Mouse (Mus musculus): ENCODE results near the gene Prpf6. TPM values are rescaled to one million over a fixed set of nuclear protein-coding genes. Genes with fewer than 3 reads are reported as not detected.

Gene Prpf6
- total RNA-seq, 1 experiment, result 67.8 TPM

GRCm38 (mm10) chr2:181586124-181586523 is 5.5 kb upstream of the Prpf6 start:
- DNase-seq (ENCODE audit: low read depth, low spot score), result no peak
- Histone ChIP-seq H3K27ac (ENCODE audit: insufficient read depth, low read depth, low read length, poor library complexity, severe bottlenecking) (no peak overlapping the region), H3K4me1 (ENCODE audit: control insufficient read depth in 2 of 2, insufficient read depth in 2 of 2, low read length in 2 of 2, poor library complexity in 1 of 2) (no peaks in the 10 kb centered on the region), H3K9me3 (ENCODE audit: control insufficient read depth, insufficient read depth, low read depth, low read length) (no peaks in the 10 kb centered on the region), H3K9ac (ENCODE audit: insufficient read depth, low read depth, low read length, poor library complexity, severe bottlenecking) (no peak overlapping the region), H3K4me3 (ENCODE audit: insufficient read depth in 1 of 2, low read depth in 1 of 2, low read length in 2 of 2, poor library complexity in 1 of 2, severe bottlenecking in 1 of 2) (no peak overlapping the region), H3K36me3 (ENCODE audit: control insufficient read depth, insufficient read depth, low read length, poor library complexity, severe bottlenecking) (peaks cover 47% of the 10 kb centered on the region)
- in situ Hi-C loops (cut with MboI; ENCODE audit: low sequenced_read_pairs in 2 of 2, unreplicated experiment in 2 of 2), result no loop called here
- no peak for TF ChIP-seq ZC3H11A (IDR thresholded peaks at IDR 0.05; ENCODE audit: borderline replicate concordance, low read depth, low read length)

GRCm38 (mm10) chr2:181587796-181588195 is 3.9 kb upstream of the Prpf6 start:
- no peak for DNase-seq (ENCODE audit: low read depth, low spot score)

GRCm38 (mm10) chr2:181588229-181588780 is 3.4 kb upstream of the Prpf6 start:
- in situ Hi-C loops (cut with MboI; ENCODE audit: low sequenced_read_pairs in 2 of 2, unreplicated experiment in 2 of 2), result no loop called here
- Histone ChIP-seq H3K9ac (ENCODE audit: insufficient read depth, low read depth, low read length, poor library complexity, severe bottlenecking) (no peak overlapping the region), H3K9me3 (ENCODE audit: control insufficient read depth, insufficient read depth, low read depth, low read length) (no peaks in the 10 kb centered on the region), H3K4me3 (ENCODE audit: insufficient read depth in 1 of 2, low read depth in 1 of 2, low read length in 2 of 2, poor library complexity in 1 of 2, severe bottlenecking in 1 of 2) (no peak overlapping the region), H3K4me1 (ENCODE audit: control insufficient read depth in 2 of 2, insufficient read depth in 2 of 2, low read length in 2 of 2, poor library complexity in 1 of 2) (peaks cover 4 to 5% of the 10 kb centered on the region in 2 experiments; a peak in 1 of 4 replicates), H3K36me3 (ENCODE audit: control insufficient read depth, insufficient read depth, low read length, poor library complexity, severe bottlenecking) (peaks cover 47% of the 10 kb centered on the region), H3K27ac (ENCODE audit: insufficient read depth, low read depth, low read length, poor library complexity, severe bottlenecking) (no peak overlapping the region)
- TF ChIP-seq CHD2 (IDR thresholded peaks at IDR 0.05; ENCODE audit: low read depth, low read length) (no peak), HCFC1 (IDR thresholded peaks at IDR 0.05; ENCODE audit: borderline replicate concordance, insufficient read depth, low read length) (no peak), ZC3H11A (IDR thresholded peaks at IDR 0.05; ENCODE audit: borderline replicate concordance, low read depth, low read length) (no peak), ZNF384 (IDR thresholded peaks at IDR 0.05; ENCODE audit: low read depth, low read length) (no peak), MAFK (IDR thresholded peaks at IDR 0.05; ENCODE audit: insufficient read depth, low read depth, low read length) (no peak)
- DNase-seq (ENCODE audit: low read depth, low spot score), result no peak

More at GRCm38 (mm10) chr2:181587796-181588195, 3.9 kb upstream of the Prpf6 start:
- H3K9ac ChIP-seq (ENCODE audit: insufficient read depth, low read depth, low read length, poor library complexity, severe bottlenecking), result no peak overlapping the region
- H3K4me3 ChIP-seq (ENCODE audit: insufficient read depth in 1 of 2, low read depth in 1 of 2, low read length in 2 of 2, poor library complexity in 1 of 2, severe bottlenecking in 1 of 2), result no peak overlapping the region
- H3K27ac ChIP-seq (ENCODE audit: insufficient read depth, low read depth, low read length, poor library complexity, severe bottlenecking), result no peak overlapping the region
- no peaks in the 10 kb centered on the region for H3K9me3 ChIP-seq (ENCODE audit: control insufficient read depth, insufficient read depth, low read depth, low read length)
- H3K36me3 ChIP-seq (ENCODE audit: control insufficient read depth, insufficient read depth, low read length, poor library complexity, severe bottlenecking), result peaks cover 47% of the 10 kb centered on the region
- in situ Hi-C loops (cut with MboI; ENCODE audit: low sequenced_read_pairs in 2 of 2, unreplicated experiment in 2 of 2), result no loop called here
- no peak for TF ChIP-seq HCFC1 (IDR thresholded peaks at IDR 0.05; ENCODE audit: borderline replicate concordance, insufficient read depth, low read length)
- TF ChIP-seq ZNF384 (IDR thresholded peaks at IDR 0.05; ENCODE audit: low read depth, low read length), result no peak
- TF ChIP-seq MAFK (IDR thresholded peaks at IDR 0.05; ENCODE audit: insufficient read depth, low read depth, low read length), result no peak
- no peak for TF ChIP-seq ZC3H11A (IDR thresholded peaks at IDR 0.05; ENCODE audit: borderline replicate concordance, low read depth, low read length)
- TF ChIP-seq CHD2 (IDR thresholded peaks at IDR 0.05; ENCODE audit: low read depth, low read length), result no peak
- peaks cover 4 to 5% of the 10 kb centered on the region in 2 experiments; a peak in 1 of 4 replicates for H3K4me1 ChIP-seq (ENCODE audit: control insufficient read depth in 2 of 2, insufficient read depth in 2 of 2, low read length in 2 of 2, poor library complexity in 1 of 2)

GRCm38 (mm10) chr2:181589011-181589731 is 2.5 kb upstream of the Prpf6 start:
- peaks cover 47% of the 10 kb centered on the region for H3K36me3 ChIP-seq (ENCODE audit: control insufficient read depth, insufficient read depth, low read length, poor library complexity, severe bottlenecking)
- H3K4me3 ChIP-seq (ENCODE audit: insufficient read depth in 1 of 2, low read depth in 1 of 2, low read length in 2 of 2, poor library complexity in 1 of 2, severe bottlenecking in 1 of 2), result no peak overlapping the region
- DNase-seq (ENCODE audit: low read depth, low spot score), result no peak
- no peak overlapping the region for H3K9ac ChIP-seq (ENCODE audit: insufficient read depth, low read depth, low read length, poor library complexity, severe bottlenecking)
- H3K4me1 ChIP-seq (ENCODE audit: control insufficient read depth in 2 of 2, insufficient read depth in 2 of 2, low read length in 2 of 2, poor library complexity in 1 of 2), result peaks cover 4 to 5% of the 10 kb centered on the region in 2 experiments; a peak in 1 of 4 replicates
- in situ Hi-C loops (cut with MboI; ENCODE audit: low sequenced_read_pairs in 2 of 2, unreplicated experiment in 2 of 2), result no loop called here
- H3K27ac ChIP-seq (ENCODE audit: insufficient read depth, low read depth, low read length, poor library complexity, severe bottlenecking), result no peak overlapping the region
- H3K9me3 ChIP-seq (ENCODE audit: control insufficient read depth, insufficient read depth, low read depth, low read length), result no peaks in the 10 kb centered on the region
- TF ChIP-seq HCFC1 (IDR thresholded peaks at IDR 0.05; ENCODE audit: borderline replicate concordance, insufficient read depth, low read length), result no peak
- TF ChIP-seq ZNF384 (IDR thresholded peaks at IDR 0.05; ENCODE audit: low read depth, low read length), result no peak
- no peak for TF ChIP-seq CHD2 (IDR thresholded peaks at IDR 0.05; ENCODE audit: low read depth, low read length)
- TF ChIP-seq ZC3H11A (IDR thresholded peaks at IDR 0.05; ENCODE audit: borderline replicate concordance, low read depth, low read length), result no peak
- no peak for TF ChIP-seq MAFK (IDR thresholded peaks at IDR 0.05; ENCODE audit: insufficient read depth, low read depth, low read length)
